Mouse (Mus musculus) layer of hippocampus, postnatal 36 days (tissue): ENCODE data around the gene Vmn1r129. TPM values are rescaled to one million over a fixed set of nuclear protein-coding genes. Genes with fewer than 3 reads are reported as not detected.
"Not testable (repeated sequence)": the region's sequence is repeated elsewhere in the genome, so short reads cannot be mapped to it uniquely, and the experiment has no call there.

ENCODE experiments used
- DNase-seq, 2 experiments: peaks; one replicate each; pipeline ENCODE4 v3.0.0; 2022
- total RNA-seq, 2 experiments: library from RNA; stranded (reverse); gene quantifications; 2 replicates each; pipeline ENCODE4 v1.2.3; 2021

The Vmn1r129 gene
- total RNA-seq, result not detected

- DNase-seq, result not testable (repeated sequence)
Measured at GRCm38 (mm10) chr7:21361191-21361590, at the start of gene Vmn1r129. TSS of gene Vmn1r129 (minus strand) at chr7:21361291.

- not testable (repeated sequence) for DNase-seq
Measured at GRCm38 (mm10) chr7:21349073-21349472, 12.0 kb downstream of the Vmn1r129 start, which contains the start of gene Vmn1r128. TSS of gene Vmn1r128 (plus strand) at chr7:21349373.

DNA sequence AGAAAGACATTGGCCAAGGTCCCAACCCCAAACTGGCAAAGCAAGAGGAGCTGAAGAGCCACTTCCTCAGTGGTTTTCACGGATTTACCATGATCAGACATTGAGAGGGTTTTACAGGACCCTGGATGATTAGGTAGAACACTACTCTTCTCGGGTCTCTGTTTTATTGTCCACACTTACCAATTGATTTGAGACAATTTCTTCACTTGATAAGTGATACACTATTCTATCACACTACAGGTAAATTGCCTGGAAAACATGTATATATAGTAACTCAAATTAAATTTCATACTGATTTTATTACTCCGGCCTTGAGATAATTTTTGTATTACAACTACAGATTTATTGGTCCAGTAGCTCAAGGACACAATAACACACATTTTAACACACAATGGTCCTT, 41.3 kb downstream of the Vmn1r129 start, which contains the start of gene Vmn1r127:
TSS of gene Vmn1r127 (minus strand) at position 101 of the 400 bp plus-strand sequence.
- DNase-seq, result not testable (repeated sequence)

Other genes with a start within 250 kb of the Vmn1r129 start
- gene Vmn1r122, start 227.2 kb downstream of the Vmn1r129 start, total RNA-seq, result not detected
- not detected for gene Vmn1r123, start 199.1 kb downstream of the Vmn1r129 start, total RNA-seq
- not detected for gene Gm5157, start 170.9 kb downstream of the Vmn1r129 start, total RNA-seq
- not detected for gene Vmn1r124, start 100.7 kb downstream of the Vmn1r129 start, total RNA-seq
- not detected for gene Vmn1r125, start 89.1 kb downstream of the Vmn1r129 start, total RNA-seq
- gene Vmn1r126, start 59.8 kb downstream of the Vmn1r129 start, total RNA-seq, result not detected
- not detected for gene Vmn1r127, start 41.4 kb downstream of the Vmn1r129 start, total RNA-seq
- not detected for gene Vmn1r128, start 11.9 kb downstream of the Vmn1r129 start, total RNA-seq
- not detected for gene Gm6882, start 71.5 kb upstream of the Vmn1r129 start, total RNA-seq
- not detected for gene Vmn1r130, start 150.5 kb upstream of the Vmn1r129 start, total RNA-seq
- gene Vmn1r131, start 184.8 kb upstream of the Vmn1r129 start, total RNA-seq, result not detected